Mouse (Mus musculus) right cerebral cortex, postnatal 25 days (tissue): ENCODE data around the gene Lrp2bp.

Experiments used
- DNase-seq: peaks from one replicate; pipeline ENCODE4 v3.0.0; 2022

Lrp2bp gene

DNA sequence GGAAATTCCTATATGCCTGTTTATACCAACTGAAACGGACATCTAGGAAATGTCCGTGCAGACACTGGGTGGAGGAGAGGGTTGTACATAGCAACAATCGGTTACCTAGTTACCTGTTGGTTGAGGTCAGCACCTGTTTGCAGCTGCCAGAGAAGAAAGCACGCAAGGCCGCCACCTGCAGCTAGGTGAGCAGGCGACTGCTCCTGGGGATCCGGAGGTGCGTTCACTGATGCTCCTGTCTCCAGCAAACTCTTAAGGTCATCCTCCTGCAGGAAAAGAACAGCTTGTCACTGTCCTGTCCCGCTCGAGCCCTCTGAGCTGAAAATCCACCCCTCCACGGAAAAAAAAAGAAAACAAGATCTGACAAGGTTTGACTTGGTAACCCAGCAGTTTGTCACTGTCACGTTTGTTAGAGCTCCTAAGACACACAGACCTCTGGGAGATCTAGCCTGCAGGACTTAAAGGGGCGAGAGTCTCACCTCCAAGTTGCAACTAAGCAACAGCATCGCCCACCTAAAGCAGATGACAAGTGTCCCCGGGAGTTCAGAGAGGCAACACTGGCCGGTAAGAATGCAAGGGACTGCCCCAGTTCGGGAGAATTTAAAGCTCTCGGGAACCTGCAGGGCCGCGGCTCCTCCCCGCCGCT lies at the start of gene Lrp2bp:
Gene Lrp2bp, plus strand, starts transcription at position 166 of the 646 bp plus-strand sequence.
- DNase-seq, result peak; percentile 21

GRCm38 (mm10) chr8:45950622-45951021 lies 48.5 kb upstream of the Lrp2bp start:
- DNase-seq, result no peak

DNA sequence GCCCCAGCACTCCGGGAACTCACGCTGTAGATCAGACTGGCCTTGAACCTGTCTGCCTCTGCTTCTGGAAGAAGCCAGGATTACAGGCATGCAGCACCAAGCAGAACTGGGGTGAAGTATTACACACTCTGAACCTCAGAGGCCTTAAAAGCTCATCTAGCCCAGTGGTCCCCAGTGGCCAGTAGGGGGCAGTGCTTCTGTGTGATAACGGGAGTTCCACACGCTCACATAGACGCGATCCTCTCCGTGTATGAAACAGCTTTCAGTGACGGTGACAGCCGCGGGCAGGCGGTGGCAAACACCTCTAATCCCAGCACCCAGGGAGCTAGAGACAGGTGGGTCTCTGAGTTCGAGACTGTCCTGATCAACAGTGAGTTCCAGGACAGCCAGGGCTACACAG lies 28.2 kb upstream of the Lrp2bp start:
- no peak for DNase-seq

DNA sequence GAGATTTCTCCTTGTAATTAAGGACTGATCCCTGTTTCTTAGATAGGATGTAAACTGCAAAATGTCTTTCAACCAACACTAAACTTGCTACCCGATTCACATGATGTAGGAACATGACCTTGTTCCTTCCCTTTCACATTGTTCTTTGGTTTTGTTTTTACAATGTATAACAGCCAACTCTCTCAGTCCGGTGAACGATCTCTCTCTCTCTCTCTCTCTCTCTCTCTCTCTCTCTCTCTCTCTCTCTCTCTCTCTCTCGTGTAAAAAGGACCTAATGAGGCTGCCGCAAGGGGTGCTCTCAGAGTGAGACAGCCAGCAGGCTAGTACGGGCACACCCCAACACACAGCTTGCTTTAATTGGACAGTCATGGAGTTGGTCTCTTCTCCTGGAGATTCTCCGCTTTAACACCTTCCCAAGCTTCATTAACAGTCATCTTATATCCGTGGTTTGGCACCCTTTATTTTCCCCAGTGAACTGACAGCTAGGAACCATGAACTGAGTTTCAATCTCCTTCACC lies 25.1 kb upstream of the Lrp2bp start:
- no peak for DNase-seq

DNA sequence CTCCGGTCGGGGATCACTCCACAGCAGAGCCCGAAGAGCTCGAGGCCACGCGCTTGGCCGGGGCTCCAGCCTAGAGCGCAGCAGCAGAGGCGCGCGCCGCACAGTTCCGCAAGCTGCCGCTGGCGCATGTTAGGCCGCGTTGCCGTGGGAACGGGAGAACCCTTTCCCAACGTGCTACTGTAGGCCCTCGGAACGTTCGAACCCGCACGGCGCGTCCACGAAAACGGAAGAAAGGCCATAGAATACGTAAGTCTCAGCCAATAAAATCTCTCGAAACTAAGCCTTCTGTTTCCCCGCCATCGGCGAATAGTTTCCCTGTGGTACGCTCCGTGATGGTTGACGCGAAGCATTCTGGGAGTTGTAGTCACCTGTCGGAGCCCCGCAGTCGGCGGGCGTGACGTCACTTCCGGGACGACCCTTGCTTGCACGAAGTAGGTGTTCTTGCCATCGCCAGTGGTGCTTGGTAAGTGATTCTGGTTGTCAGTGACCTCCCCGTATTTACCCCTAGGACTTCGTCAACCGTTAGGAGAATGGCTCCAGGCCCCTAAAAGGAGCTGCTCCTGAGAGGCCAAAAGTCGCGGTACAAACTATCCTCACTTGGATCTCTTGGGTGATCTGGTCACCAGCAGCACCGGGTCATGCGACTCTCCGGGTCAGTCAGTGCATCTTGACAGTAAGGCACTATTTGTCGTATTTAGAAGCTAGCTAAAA lies 23.8 kb upstream of the Lrp2bp start, which contains the start of the genes 1700029J07Rik and Ufsp2:
Gene 1700029J07Rik, minus strand, starts transcription at position 127 of the 711 bp plus-strand sequence.
Gene Ufsp2, plus strand, starts transcription at position 403 of the 711 bp plus-strand sequence.
- peak; percentile 98 for DNase-seq

GRCm38 (mm10) chr8:45975837-45976468 lies 23.1 kb upstream of the Lrp2bp start:
- DNase-seq, result no peak

- no peak for DNase-seq
These were observed 12.4 kb upstream of the Lrp2bp start for GRCm38 (mm10) chr8:45986665-45987064.

DNA sequence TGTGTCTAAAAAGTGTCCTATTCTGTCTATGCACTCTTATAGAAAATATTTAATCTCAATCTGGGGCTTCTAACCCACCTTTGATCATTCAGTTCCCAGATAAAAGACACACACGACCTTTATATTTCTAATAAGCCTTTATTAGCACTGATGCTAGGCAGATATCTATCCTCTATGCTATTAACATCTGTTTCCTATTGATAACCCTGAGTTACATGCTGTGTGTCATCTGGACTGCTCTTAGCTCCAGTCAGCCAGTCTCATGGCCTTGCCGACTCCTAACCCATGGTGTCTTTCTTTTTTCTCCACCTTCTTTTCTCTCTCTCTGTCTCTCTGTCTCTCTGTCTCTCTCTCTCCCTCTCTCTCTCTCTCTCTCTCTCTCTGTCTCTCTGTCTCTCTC lies 10.9 kb upstream of the Lrp2bp start:
- DNase-seq, result no peak

- DNase-seq, result no peak
These were observed 8.3 kb upstream of the Lrp2bp start for GRCm38 (mm10) chr8:45990631-45991310.

- no peak for DNase-seq
These were observed 5.0 kb upstream of the Lrp2bp start for GRCm38 (mm10) chr8:45994111-45994510.

DNA sequence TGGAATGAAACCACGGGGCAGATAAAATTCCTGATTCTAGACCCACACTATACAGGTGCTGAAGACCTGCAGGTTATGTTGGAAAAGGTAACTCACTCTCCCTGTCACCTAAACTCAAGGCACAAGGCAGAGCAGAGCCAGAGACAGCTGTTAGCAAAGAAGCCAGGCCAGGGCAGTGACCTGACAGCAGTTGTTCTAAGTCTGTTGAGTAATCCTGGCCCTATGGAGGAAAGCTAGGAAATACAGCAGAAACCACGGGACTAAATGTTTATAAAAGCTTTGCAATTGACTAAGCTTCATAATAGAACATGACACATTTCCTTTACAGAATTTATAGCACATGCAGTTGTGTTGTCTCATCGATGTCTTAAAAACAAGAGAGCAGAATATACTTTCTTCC lies 3.5 kb upstream of the Lrp2bp start:
- DNase-seq, result no peak

DNA sequence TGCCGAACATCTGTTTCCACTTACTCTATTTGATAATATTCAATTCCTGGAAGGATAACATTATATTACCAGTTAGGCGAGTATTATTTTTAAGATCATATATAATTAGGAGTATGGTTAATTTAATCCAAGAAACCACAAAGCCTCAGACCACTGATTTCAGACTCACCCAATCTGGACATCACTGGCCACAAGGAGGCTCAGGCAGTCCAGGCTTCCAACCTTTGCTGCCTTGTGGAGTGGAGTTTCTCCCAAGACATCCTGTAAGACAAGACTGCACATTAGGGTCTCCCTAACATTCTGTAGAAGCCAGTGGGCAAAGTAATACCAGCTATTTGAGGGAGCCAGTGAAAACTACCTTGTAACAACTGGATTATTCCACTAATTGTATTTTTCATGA lies 875 bp upstream of the Lrp2bp start:
- DNase-seq, result no peak

- peak; percentile 99 for DNase-seq
These were observed 942 bp downstream of the Lrp2bp start for GRCm38 (mm10) chr8:45999784-46000705.

- DNase-seq, result no peak
These were observed 6.5 kb downstream of the Lrp2bp start, which contains the start of gene Ankrd37 for GRCm38 (mm10) chr8:46005596-46005995. Gene Ankrd37, minus strand, starts transcription at chr8:46005707.

DNA sequence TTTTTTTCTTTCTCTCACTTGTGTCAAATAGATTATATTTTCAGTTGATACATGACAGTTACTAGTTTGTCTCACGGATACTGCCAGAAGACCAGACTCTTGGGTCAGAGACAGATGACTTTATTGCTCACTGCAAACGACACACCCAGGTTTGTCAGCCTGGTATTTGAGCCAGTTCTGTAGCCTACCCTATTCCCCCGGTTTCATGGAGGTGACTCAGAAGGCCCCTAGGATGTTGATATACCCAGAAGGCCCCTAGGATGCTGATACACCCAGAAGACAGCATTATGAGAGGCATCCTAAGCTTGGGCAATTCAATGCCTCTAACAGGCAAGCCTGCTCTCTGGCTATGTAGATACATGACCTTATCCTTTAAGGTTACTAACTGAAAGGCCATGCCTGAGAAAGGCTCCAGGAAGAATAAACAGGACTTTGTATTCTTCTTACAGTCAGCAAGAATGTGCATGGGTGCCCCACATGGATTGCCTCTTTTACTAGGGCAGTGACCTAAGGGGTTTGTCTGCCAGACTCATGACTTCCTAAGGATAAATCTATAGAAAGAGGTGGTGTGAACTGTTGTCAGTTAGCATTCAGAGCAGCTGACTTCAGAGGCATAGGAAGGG lies 8.1 kb downstream of the Lrp2bp start:
- no peak for DNase-seq

DNA sequence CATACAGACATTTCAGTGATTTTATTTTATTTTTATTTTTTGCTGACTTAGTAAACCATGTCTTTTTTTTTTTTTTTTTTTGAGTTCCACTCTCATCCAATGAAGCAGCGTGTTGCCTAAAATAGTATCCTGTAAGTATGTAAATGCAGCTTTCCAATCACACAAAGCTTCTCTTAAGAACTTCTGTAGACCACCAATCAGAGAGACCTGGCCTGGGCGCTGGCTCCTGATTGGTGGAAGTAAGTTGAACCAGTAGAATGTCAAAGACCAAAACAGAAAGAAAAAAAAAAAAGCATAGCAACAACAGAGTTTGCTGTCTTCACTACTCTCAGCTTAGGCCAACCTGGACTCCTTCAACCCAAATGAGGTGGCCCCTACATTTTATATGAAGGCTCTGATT lies 11.2 kb downstream of the Lrp2bp start:
- no peak for DNase-seq

GRCm38 (mm10) chr8:46010746-46011680 lies 11.9 kb downstream of the Lrp2bp start:
- peak; percentile 47 for DNase-seq

DNA sequence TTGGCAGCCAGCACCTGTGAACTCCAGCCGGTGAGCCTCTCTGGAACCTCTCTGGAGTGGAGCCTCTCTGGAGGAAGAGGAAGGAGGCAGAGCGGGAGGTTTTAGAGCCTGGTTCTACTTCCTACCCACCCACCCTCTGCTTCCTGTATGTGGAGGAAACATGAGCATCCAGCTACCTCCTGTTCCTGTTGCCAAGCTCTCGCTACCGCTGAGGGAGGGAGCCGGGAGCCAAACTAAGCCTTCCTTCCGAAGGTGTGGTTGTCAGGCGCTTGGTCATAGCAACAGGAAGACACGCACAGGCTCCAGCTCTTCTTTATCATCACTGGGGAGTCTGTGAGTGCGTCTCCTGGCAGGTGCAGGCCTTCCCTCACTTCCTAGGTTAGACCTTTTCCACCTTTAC lies 23.1 kb downstream of the Lrp2bp start:
- DNase-seq, result peak; percentile 21

DNA sequence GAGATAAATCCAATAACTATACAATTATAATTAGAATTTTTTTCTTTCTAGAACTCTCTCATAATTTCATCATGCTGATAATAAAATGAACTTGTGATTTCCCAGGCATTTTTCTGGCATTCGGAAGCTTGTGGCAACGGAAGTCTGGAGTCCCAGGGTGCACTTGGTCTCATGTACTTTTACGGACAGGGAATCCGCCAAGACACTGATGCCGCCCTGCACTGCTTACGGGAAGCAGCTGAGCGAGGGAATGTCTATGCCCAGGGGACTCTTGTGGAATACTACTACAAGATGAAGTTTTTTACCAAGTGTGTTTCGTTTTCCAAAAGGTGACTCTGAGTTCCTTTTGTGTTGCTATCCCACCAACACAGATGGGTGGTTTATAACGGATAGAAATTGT lies 23.7 kb downstream of the Lrp2bp start:
- DNase-seq, result no peak

GRCm38 (mm10) chr8:46024392-46024791 lies 25.3 kb downstream of the Lrp2bp start:
- DNase-seq, result no peak
